Mouse (Mus musculus): ENCODE measurements around the gene Ubac2.

Ubac2 gene

DNA sequence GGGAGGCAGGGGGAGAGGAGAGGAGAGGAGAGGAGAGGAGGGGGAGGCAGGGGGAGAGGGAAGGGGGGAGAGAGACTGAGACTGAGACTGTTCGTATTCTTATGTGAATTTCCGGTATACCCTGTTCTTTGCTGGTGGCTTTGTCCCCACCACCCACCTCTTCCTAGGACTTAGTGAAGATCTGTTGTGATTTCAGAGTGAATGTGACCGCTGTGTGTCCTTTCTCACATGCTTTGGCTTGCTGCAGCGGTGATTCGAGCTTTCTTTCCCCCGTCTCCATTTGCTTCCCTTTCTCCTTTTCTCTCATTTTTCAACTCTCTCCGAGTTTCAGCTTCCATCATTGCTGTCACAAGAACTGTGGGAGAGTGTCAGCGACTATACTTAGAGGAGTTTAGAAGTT is 68.3 kb downstream of the Ubac2 start:
- ATAC-seq (ENCODE audit: insufficient number of reproducible peaks, low FRiP score, low TSS enrichment) = no peak

DNA sequence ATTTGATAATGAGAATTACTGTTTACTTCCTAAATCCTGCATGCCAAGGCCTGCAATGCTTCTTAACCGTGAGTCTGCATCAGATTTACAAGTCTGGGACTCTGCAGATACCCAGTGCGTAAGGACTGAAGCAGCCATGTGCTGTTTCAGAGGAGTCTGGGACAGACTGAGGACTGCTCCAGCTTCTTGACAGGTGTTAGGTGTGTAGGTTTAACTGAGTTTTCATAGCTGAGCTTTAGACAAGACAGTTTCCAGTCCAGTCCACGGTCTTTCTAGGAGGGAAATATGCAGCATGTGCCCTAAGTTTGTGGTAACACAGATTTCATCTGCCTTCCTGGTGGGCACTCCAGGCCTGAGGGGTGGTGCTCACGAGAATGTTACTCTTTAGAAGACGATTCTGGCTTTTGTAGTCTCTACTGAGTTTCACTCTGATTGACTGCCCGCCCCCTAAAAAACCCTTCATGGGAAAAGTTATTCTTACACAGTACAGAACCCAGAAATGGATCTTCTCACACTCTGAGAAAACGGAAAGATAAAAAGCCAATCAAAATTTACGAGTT is 68.9 kb downstream of the Ubac2 start:
- ATAC-seq (ENCODE audit: insufficient number of reproducible peaks, low FRiP score, low TSS enrichment) = no peak

DNA sequence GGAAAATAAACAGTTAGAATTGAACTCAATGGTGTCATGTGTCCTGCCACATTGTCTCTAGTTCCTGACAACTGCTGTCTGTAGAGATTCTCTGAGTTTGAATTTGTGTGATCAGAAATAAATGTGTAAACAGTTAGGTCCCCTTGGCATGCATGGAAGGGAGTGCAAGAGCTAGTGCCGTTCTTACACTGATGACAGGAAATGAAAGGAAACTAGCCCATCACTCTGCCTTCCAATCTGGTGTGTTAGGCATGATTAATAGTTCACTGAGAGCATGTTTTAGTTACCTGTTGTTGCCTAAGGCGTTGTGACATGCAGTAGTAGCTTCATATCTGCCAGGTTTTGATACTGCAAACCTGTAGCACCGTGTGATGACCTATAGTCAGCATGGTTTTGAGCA is 69.5 kb downstream of the Ubac2 start:
- no peak for ATAC-seq (ENCODE audit: insufficient number of reproducible peaks, low FRiP score, low TSS enrichment)

DNA sequence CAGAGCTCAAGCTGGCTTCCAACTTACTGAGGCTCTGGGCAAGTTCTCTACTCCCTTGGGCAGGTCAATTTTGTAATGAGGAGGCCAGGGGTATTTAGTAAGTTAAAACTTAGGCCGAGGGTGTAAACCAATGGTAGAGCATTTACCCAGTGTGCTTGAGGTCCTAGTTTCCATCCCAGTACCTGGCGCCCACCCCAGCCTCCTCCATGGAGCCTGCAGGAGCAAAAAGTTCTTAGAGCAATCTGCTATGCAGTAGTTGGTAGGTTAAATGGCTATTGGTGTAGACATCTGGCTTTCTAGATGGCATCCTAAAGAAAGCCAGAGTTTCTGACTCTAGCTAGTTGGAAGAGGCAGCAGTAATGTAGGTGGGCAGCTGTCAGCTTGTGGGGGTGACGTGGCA is 71.0 kb downstream of the Ubac2 start:
- ATAC-seq (ENCODE audit: insufficient number of reproducible peaks, low FRiP score, low TSS enrichment) = no peak

DNA sequence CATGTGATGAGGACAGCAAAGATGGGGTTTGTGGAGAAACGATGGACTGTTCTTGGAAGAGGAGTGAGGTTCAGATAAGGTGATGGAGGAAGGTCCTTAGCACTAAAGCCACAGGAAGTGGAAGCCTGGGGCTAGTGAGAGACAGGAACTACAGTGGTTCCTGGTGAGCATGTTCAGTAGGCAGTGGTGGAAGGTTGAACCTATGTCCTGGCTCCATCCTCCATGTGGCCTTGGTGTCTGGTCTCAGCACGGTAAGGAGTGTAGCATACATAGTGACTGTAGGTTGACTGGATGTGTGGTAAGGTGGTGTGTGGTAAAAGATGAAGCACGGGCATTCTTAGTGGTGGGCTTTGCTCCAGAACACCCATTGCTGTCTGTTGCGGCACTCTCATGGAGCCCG is 71.5 kb downstream of the Ubac2 start:
- no peak for ATAC-seq (ENCODE audit: insufficient number of reproducible peaks, low FRiP score, low TSS enrichment)

DNA sequence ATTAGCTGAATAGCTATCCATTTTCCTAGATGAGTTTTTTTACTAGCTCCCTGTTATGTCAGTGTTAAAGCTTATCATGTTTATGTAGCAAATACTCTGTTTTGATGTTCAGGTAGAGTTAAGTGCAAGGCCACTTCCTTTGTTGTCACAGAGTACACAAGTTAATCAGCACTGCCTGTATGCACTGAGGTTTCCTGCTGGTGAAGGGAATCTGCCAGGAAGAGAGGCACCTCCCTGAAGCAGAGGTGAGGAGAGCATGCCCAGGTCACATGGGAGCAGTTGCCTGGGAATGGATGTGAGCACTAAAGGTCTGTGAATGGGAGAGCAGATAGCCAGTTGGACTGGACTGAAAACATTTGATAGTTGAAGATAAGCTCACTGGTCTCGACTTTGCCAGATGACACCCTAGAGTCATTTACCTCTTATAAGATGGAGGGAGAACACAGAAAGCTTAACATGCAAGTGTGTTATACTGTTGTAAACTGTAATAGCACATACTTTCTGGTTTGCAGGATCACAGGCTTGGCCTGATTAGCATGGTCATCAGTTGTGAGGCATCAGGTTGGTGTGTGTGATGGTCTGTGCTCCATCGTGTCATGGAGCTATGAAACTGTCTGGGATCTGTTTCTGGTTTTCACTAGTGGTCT is 73.1 kb downstream of the Ubac2 start:
- ATAC-seq (ENCODE audit: insufficient number of reproducible peaks, low FRiP score, low TSS enrichment) = no peak

DNA sequence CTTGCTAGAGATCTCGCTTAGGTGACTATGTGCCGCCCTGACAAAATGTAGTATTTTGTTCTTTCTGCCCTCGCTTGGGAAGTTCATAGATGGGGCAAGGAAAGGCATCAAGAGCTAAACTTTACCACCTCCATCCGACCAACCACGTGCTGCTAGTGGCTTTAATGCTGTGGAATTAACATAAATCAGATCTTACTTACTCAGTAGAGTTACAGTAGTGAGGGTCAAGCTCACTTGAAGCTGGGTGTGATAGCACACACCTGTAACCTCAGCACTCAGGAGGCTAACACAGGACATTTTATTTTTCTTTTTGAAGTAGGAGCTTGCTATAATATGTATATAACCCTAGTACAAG is 73.6 kb downstream of the Ubac2 start:
- ATAC-seq (ENCODE audit: insufficient number of reproducible peaks, low FRiP score, low TSS enrichment) = no peak

DNA sequence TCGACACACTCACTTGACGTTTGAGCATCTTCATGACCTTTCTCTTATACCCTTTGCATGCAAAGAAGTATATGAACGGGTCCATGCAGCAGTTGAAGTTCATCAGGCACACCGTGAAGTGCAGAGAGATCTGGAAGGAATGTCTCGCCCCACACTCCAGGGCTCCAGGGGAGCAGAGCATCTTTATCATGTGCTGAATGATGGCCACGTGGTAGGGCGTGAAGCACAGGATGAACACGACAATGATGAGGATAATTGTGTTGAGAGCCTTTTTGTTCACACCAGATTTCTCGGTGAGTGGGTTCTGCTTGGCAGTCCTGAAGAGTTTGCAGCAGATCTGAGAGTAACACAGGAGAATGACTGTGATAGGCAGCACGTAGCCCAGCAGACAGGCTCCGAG is 75.7 kb downstream of the Ubac2 start:
- ATAC-seq (ENCODE audit: insufficient number of reproducible peaks, low FRiP score, low TSS enrichment) = no peak

DNA sequence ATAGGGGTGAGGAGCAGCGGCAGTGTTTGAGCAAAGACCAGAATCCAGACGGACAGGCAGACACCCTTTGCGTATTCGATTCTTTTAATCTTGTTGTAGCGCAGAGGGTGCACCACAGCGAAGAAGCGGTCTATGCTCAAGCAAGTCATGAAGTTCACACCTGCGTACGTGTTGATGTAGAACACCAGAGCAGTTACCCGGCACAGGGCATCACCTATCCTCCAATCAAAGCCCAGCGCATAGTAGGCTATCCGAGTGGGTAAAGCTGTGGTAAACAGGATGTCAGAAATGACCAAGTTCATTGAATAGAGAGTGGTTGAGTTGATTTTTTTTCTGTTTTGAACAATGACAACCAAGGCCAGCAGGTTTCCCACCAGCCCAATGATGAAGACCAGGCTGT is 76.2 kb downstream of the Ubac2 start:
- ATAC-seq (ENCODE audit: insufficient number of reproducible peaks, low FRiP score, low TSS enrichment) = no peak

DNA sequence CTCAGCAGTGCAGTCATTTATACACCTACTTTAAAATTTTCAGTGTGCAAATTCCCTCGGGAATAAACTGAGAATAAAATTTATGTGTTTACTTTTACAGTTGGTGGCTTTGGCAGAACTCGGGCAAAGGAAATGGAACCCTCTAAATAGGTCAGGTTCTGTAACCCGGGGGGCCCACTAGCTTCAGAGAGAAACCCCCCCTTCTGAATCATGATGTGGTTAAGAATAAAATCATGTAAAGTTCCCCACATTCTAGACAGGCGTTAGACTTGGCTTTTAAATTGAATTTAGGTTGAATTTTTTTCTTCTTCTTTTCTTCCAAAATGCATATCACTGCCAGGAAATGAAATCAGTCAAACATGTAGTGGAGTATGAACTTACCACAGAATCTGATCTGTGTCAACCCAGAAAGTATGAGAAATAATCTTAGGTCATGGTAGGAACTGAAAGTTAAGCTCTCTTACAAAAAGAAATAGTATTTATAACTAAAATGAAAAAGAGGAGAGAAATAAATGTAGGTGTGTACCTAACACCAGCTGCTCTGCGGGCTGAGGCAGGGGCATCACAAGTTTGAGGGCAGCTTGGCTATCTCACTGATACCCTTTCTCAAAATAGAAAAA is 76.9 kb downstream of the Ubac2 start:
- no peak for ATAC-seq (ENCODE audit: insufficient number of reproducible peaks, low FRiP score, low TSS enrichment)

DNA sequence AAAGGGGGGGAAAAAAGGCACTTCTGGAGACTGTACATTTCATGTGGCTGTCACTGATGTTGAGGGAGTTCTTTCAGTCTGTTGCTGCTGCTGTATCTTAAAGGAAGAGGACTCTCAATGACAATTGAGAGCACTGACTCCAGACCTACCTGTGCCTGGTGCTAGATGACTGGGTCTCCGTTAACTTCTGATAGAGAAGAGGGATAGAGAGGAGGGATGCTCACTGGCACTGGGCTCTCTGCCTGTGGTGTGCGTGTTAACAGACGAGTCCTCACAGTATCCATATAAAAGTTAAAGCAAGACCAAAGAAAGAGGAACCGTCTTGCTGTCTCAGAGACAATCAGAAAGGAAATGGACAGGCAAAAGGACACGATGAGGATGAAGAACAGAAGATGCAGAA is 77.9 kb downstream of the Ubac2 start:
- no peak for ATAC-seq (ENCODE audit: insufficient number of reproducible peaks, low FRiP score, low TSS enrichment)

DNA sequence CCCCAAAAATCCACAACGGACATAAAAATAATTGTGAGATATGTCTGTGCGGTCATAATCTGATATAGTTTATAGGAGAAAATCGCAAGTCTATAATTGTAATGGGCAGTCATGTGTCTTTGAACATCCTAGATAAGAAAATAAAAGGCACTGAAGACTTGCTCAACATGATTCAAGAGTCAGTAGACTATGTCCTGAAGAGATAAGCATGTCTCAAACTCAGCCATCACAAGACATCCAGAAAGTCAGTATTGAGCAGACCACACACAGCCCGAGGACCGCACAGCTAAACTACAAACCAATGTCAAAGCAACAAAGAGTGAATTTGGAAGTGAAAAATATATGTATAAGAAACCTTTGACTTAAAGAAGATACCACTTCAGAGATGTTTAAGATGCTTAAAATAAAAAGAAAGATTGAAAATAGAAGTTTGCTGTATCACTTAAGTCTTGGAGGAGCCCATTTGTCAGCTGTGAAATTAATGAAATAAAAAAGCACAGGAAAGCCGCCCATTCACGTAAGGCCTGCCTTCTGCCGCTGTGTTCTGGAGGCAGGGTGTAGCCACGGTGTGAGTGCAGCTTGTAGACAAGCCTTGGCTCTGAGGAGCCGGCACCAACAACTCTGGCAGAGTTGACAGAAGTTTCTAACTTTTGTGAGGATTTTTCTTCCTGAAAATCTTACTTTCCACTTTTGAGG is 78.9 kb downstream of the Ubac2 start:
- ATAC-seq (ENCODE audit: insufficient number of reproducible peaks, low FRiP score, low TSS enrichment) = no peak

DNA sequence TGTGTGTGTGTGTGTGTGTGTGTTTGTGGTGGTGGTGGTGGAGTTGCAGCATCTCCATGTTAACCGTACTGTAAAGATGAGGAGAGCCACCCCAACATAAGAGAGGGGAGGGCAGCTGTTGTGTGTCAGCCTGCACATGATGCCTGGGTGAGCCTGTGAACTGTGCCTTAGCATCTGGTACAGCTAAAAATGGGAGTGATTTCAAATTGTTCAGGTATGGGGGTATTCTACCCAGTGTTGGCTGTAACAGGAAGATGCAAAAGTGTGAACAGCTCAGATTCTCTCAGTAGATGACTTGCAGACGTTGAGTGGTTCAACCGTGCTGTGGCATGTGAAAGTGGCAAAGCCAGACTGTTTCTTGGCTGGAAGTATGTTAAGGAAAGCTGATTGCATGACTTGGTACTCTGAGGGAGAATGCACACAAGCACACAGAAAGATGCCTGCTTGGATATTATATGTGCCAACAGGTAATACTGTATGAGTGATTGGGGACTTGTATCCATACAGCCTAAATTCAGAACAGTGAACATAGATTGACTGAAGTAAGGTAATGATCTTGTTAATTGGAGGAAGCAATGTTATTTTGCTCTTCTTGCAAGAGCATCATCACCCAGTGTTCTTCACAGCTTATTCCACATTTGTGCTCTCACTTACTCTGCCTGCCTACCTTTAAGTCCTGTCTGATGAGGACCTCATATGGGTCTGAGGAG is 79.8 kb downstream of the Ubac2 start:
- ATAC-seq (ENCODE audit: insufficient number of reproducible peaks, low FRiP score, low TSS enrichment) = no peak

DNA sequence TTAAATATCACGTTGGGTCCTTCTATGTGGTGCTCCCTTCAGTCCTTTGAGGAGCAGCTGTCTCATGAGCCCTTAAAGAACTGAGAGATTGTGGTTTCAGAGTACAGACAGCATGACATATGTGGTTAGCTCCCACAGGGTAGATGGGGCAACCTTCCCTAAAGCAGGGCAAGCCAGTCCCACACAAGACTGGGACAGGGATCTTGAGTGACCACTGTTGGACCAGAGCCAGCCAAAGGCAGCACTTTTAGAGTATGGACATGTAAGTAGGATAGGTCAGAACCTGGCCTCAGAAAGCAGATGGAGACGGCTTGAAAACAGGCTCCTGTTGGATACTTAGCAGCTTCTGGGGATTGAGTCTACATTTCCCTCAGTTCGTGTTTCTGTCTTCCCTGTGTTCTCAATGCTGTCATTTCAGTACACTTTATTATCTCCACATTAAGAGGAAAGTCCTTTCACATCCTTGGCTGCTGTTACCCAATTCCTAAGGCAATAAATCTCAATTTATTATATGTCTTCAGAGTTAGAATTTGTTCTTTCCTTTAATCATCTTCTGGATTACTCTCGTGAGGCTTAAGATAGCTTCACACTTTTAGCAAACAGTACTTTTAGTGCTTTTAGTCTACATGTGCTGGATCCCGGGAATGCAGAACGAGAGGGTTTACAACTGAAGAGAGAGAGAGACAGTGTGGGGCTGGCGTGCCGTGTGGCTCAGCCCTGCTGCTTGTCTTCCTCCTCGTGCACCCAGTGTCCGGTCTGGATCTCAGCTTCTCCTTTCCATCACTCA is 80.5 kb downstream of the Ubac2 start:
- no peak for ATAC-seq (ENCODE audit: insufficient number of reproducible peaks, low FRiP score, low TSS enrichment)

DNA sequence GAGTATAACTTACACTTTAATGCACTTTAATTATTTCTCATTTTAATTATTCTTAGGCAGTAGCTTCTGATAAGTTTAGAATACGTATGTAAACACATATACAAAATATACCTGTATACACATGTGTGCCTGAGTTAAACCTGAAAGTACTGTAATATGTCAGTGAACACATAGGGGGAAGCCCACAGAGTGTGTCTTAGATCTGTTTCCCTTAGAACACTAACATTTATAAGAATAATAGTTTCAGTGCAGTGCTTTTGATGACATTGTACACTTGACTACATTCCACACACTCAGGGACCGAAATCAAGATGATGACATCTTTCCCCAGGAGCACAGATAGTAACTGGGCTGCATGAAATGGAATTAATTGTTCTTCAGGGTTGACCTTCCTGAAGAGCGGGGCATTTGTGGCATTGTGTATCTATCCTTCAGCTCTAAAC is 81.1 kb downstream of the Ubac2 start:
- ATAC-seq (ENCODE audit: insufficient number of reproducible peaks, low FRiP score, low TSS enrichment) = no peak

DNA sequence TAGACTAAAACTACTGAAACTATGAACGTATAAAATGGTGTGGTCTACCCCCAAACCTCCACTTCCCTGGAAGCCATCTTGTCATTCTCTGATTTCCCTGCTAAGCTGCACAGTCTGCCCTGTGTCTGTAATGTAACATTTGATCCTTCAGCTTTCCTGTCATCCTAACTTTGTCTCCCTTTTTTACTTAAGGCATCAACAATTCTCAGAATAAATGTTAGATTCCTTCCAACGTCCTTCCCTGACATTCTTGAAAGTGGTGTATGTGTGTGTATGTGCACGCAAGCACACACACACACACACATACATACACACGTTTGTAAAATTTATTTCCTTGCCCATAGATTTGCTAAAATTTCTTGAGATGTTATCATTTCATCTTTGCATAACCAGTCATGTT is 81.6 kb downstream of the Ubac2 start:
- no peak for ATAC-seq (ENCODE audit: insufficient number of reproducible peaks, low FRiP score, low TSS enrichment)

DNA sequence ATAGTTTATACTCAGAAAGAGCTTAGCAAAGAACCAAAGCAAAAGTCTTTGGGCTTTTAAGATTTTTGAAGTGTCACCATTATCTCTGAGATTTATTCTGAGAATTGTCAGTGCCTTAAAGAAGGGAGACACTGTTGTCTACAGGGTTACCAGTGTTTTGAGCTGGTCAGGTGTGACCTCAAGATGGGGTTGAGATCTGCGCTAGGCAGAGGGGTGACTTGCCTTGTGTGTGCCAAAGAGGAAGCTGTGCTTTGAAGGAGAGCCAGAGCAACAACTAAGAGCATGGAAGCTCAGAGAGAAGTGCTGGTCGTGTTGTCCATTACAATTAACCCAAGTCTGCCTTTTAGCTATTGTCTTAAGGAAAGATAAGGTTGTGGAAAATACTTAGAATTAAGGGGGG is 82.1 kb downstream of the Ubac2 start:
- ATAC-seq (ENCODE audit: insufficient number of reproducible peaks, low FRiP score, low TSS enrichment) = no peak

DNA sequence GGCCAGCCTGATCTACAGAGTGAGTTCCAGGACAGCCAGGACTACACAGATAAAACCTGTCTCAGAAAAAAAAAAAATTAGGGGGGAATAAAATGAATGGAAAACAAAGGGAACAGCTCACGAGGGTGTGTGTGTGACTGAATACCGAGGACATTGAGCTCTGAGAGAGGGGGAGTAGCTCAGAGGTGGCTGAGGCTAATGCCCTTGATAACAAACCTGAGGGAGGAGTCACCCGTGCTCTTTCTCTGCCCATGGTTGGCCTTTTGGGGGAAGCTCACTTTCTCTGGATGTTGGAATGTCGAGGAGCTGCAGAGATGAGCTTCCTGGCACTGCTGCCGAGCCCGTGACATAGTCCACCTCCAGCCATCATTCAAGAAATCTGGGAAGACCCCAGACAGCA is 82.6 kb downstream of the Ubac2 start:
- ATAC-seq (ENCODE audit: insufficient number of reproducible peaks, low FRiP score, low TSS enrichment) = no peak

DNA sequence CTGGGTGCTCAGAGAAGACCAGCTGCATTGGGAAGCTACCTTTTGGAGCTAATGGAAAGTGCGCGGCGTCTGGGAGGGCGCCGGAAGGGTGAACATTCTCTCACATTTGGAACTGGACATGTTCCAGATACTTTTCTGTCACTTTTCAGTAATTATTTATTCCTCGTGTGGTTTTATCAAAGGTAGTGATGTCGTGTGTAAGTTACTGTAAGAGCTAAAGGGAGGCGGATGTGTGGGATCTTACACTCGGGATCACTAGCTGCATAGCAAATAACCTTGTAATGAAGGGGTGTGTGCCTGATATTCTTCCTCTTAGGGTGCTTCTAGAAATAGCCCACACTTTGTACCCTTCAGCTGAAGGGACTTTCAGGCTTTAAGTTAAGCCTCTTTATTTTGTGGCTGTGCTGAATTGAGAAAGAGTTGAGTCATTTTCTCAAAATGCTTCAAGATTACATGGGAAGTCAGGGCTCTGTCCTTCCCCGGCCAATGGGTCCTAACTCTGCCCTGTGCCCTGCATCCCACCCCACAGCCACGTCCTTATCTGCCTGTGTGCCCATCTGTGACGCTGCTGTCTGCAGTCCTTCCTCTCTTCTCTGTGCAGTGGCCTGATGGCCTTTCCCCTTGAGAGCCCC is 83.2 kb downstream of the Ubac2 start:
- ATAC-seq (ENCODE audit: insufficient number of reproducible peaks, low FRiP score, low TSS enrichment) = no peak
